In the genomic region with DNA sequence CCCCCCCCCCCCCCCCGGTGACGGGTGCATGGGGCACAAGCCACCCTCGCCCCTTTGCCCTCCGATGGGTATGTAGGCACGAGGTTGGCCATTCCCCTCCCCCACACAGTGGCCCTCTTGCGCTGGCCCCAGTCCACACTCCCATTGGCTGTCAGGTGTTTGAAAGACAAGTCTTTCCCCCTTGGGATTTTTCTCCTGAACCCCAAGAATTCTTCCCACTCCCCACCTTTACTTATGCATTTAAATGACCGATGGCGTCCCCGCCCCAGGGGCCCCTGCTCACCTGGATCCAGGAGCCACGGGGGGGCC, we compare ENCODE assay signal across 8 mouse cellular contexts. TPM values are rescaled to one million over a fixed set of nuclear protein-coding genes. Genes with fewer than 3 reads are reported as not detected.
DNase-seq lines count a peak whose midpoint lies in the region; TF ChIP-seq lines count a peak whose summit lies in the region.

No protein-coding gene starts in this region.

- TF ChIP-seq CTCF in testis, adult 2 months (IDR thresholded peaks at IDR 0.05; ENCODE audit: control insufficient read depth, insufficient read depth, insufficient replicate concordance, low read depth, low read length), result no peak

- peak overlapping the region; percentile 100 for H3K27ac ChIP-seq in hindbrain, embryonic 10.5 days
- peak overlapping the region; percentile 99 for H3K27ac ChIP-seq in midbrain, embryonic 10.5 days (replicated peaks)
- peak overlapping the region; percentile 94 for H3K27ac ChIP-seq in testis, adult 2 months (ENCODE audit: control insufficient read depth, insufficient read depth, low read depth, low read length)

- intact Hi-C loops in left cerebral cortex, postnatal 4 days (cut with DNase I), result no loop called here

- peak overlapping the region; percentile 100 for H3K4me3 ChIP-seq in hindbrain, embryonic 10.5 days
- peak overlapping the region; percentile 99 for H3K4me3 ChIP-seq in midbrain, embryonic 10.5 days
- peak overlapping the region; percentile 90 for H3K4me3 ChIP-seq in testis, adult 2 months (ENCODE audit: control insufficient read depth, low read depth, low read length)

- peaks cover 24% of the 10 kb centered on the region for H3K4me1 ChIP-seq in hindbrain, embryonic 10.5 days (replicated peaks)
- peaks cover 32% of the 10 kb centered on the region for H3K4me1 ChIP-seq in midbrain, embryonic 10.5 days
- H3K4me1 ChIP-seq in testis, adult 2 months (ENCODE audit: control insufficient read depth, insufficient read depth, low read length), result peaks cover 15% of the 10 kb centered on the region

- H3K9me3 ChIP-seq in hindbrain, embryonic 10.5 days, result no peaks in the 10 kb centered on the region
- H3K9me3 ChIP-seq in midbrain, embryonic 10.5 days (replicated peaks), result no peaks in the 10 kb centered on the region

- no peaks in the 10 kb centered on the region for H3K27me3 ChIP-seq in hindbrain, embryonic 10.5 days (ENCODE audit: insufficient read depth, poor library complexity, severe bottlenecking)
- no peaks in the 10 kb centered on the region for H3K27me3 ChIP-seq in midbrain, embryonic 10.5 days (ENCODE audit: low read depth, poor library complexity, severe bottlenecking)
- no peaks in the 10 kb centered on the region for H3K27me3 ChIP-seq in testis, adult 2 months (ENCODE audit: control insufficient read depth, insufficient read depth, low read length)

- peaks cover 35% of the 10 kb centered on the region for H3K36me3 ChIP-seq in hindbrain, embryonic 10.5 days
- peaks cover 33% of the 10 kb centered on the region for H3K36me3 ChIP-seq in midbrain, embryonic 10.5 days
- H3K36me3 ChIP-seq in testis, adult 2 months (ENCODE audit: control insufficient read depth, insufficient read depth, low read length), result peaks cover 6% of the 10 kb centered on the region

- peak; percentile 72 for DNase-seq in gastrocnemius, adult 18-20 months (ENCODE audit: low spot score)
- no peak for DNase-seq in gastrocnemius, postnatal 25 days
- peak; percentile 81 for DNase-seq in MN1 (ENCODE audit: low spot score)
- peak; percentile 54 for DNase-seq in embryo, embryonic 11.5 days (ENCODE audit: low read depth, low spot score)
- DNase-seq in hindbrain, embryonic 10.5 days (ENCODE audit: low spot score), result peak; percentile 85
- peak; percentile 80 for DNase-seq in left cerebral cortex, postnatal 4 days
- no peak for DNase-seq in midbrain, embryonic 10.5 days (ENCODE audit: low spot score)

- 2% methylated on average over 8 of the region's 10 CpGs for WGBS in hindbrain, embryonic 10.5 days
- WGBS in midbrain, embryonic 10.5 days, result 0% methylated on average over 10 of the region's 10 CpGs

- no peak for TF ChIP-seq POLR2A in testis, adult 2 months (IDR thresholded peaks at IDR 0.05; ENCODE audit: control insufficient read depth, low read depth, low read length)

RNA-seq across cellular contexts. Expression of a gene that starts 0.6 kb away (rescaled TPM):
- total RNA-seq in gastrocnemius, adult 18-20 months (2021), result 10 to 100 TPM; 71.6 to 77.3 TPM
- 10 to 100 TPM; 66.7 to 69.1 TPM for total RNA-seq in gastrocnemius, postnatal 25 days (2021)
- polyA plus RNA-seq in hindbrain, embryonic 10.5 days (2016; fragmentation: Nextera tagmentation; extraction: Ambion mirVana), result 131 and 135 TPM in 2 replicates
- total RNA-seq in left cerebral cortex, postnatal 4 days (2021), result 100 to 1,000 TPM; 247 to 267 TPM
- 126 and 137 TPM in 2 replicates for polyA plus RNA-seq in midbrain, embryonic 10.5 days (2016; fragmentation: Nextera tagmentation; extraction: Ambion mirVana)
- polyA plus RNA-seq in testis, adult 2 months (2012; rRNA removed), result 164 and 178 TPM in 2 replicates

RNA-seq across cellular contexts. Expression of a gene that starts 2.5 kb away (rescaled TPM):
- 1 to 10 TPM; 2.6 to 3.2 TPM for total RNA-seq in gastrocnemius, adult 18-20 months (2021)
- 1 to 10 TPM; 2.8 to 3.1 TPM for total RNA-seq in gastrocnemius, postnatal 25 days (2021)
- polyA plus RNA-seq in hindbrain, embryonic 10.5 days (2016; fragmentation: Nextera tagmentation; extraction: Ambion mirVana), result 5.8 and 7.7 TPM in 2 replicates
- total RNA-seq in left cerebral cortex, postnatal 4 days (2021), result 10 to 100 TPM; 19.5 to 20.5 TPM
- 6.4 and 9.5 TPM in 2 replicates for polyA plus RNA-seq in midbrain, embryonic 10.5 days (2016; fragmentation: Nextera tagmentation; extraction: Ambion mirVana)
- polyA plus RNA-seq in testis, adult 2 months (2012; rRNA removed), result 33.8 and 40.7 TPM in 2 replicates

RNA-seq across cellular contexts. Expression of a gene that starts 21.3 kb away (rescaled TPM):
- total RNA-seq in gastrocnemius, adult 18-20 months (2021), result under 1 TPM; 0.17 to 0.53 TPM
- under 1 TPM; 0.28 to 0.67 TPM for total RNA-seq in gastrocnemius, postnatal 25 days (2021)
- polyA plus RNA-seq in hindbrain, embryonic 10.5 days (2016; fragmentation: Nextera tagmentation; extraction: Ambion mirVana), result 0.11 and 0.24 TPM in 2 replicates
- total RNA-seq in left cerebral cortex, postnatal 4 days (2021), result under 1 TPM; 0.34 to 0.40 TPM
- polyA plus RNA-seq in midbrain, embryonic 10.5 days (2016; fragmentation: Nextera tagmentation; extraction: Ambion mirVana), result 0.12 TPM in 1 of 2 replicates, not detected in the other
- 0.27 and 0.41 TPM in 2 replicates for polyA plus RNA-seq in testis, adult 2 months (2012; rRNA removed)

RNA-seq across cellular contexts. Expression of a gene that starts 29.7 kb away (rescaled TPM):
- not detected for total RNA-seq in gastrocnemius, adult 18-20 months (2021)
- total RNA-seq in gastrocnemius, postnatal 25 days (2021), result not detected
- polyA plus RNA-seq in hindbrain, embryonic 10.5 days (2016; fragmentation: Nextera tagmentation; extraction: Ambion mirVana), result 0.80 and 0.82 TPM in 2 replicates
- total RNA-seq in left cerebral cortex, postnatal 4 days (2021), result not detected
- 0.37 and 0.50 TPM in 2 replicates for polyA plus RNA-seq in midbrain, embryonic 10.5 days (2016; fragmentation: Nextera tagmentation; extraction: Ambion mirVana)
- polyA plus RNA-seq in testis, adult 2 months (2012; rRNA removed), result 0.10 and 0.22 TPM in 2 replicates

RNA-seq across cellular contexts. Expression of a gene that starts 31.0 kb away (rescaled TPM):
- under 1 TPM; 0.16 to 0.78 TPM for total RNA-seq in gastrocnemius, adult 18-20 months (2021)
- total RNA-seq in gastrocnemius, postnatal 25 days (2021), result 1 to 10 TPM in 1 of 2 experiments, under 1 TPM in 1; 0.43 to 1.2 TPM
- 0.30 and 0.98 TPM in 2 replicates for polyA plus RNA-seq in hindbrain, embryonic 10.5 days (2016; fragmentation: Nextera tagmentation; extraction: Ambion mirVana)
- under 1 TPM; 0.46 to 0.97 TPM for total RNA-seq in left cerebral cortex, postnatal 4 days (2021)
- 0.39 TPM in 1 of 2 replicates, not detected in the other for polyA plus RNA-seq in midbrain, embryonic 10.5 days (2016; fragmentation: Nextera tagmentation; extraction: Ambion mirVana)
- polyA plus RNA-seq in testis, adult 2 months (2012; rRNA removed), result 8.0 and 9.5 TPM in 2 replicates

Comparison
In these comparisons a context has a peak if more than half of its experiments do, and no peak if none do; other contexts are left out.
1. DNase-seq: peak in gastrocnemius, adult 18-20 months (single experiment), MN1 (single experiment), embryo, embryonic 11.5 days (single experiment), hindbrain, embryonic 10.5 days (single experiment) and left cerebral cortex, postnatal 4 days (single experiment); none in gastrocnemius, postnatal 25 days (single experiment) and midbrain, embryonic 10.5 days (single experiment).
2. RNA of a gene that starts 2.5 kb away (total RNA-seq): 19.5 to 20.5 TPM in left cerebral cortex, postnatal 4 days; 2.6 to 3.2 TPM in gastrocnemius, adult 18-20 months and 2.8 to 3.1 TPM in gastrocnemius, postnatal 25 days; every median in the first group is over 4 times any median in the second.
3. Peak in every context shown above with its lines, with median percentiles within 50 percentile points of each other: H3K27ac ChIP-seq and H3K4me3 ChIP-seq.